Mouse (Mus musculus) thymus, postnatal 0 days (tissue): ENCODE measurements around the gene Hs6st1. TPM values are rescaled to one million over a fixed set of nuclear protein-coding genes. Genes with fewer than 3 reads are reported as not detected.

Source experiments
- DNase-seq: peaks from one replicate; pipeline ENCODE4 v3.0.0-alpha.2; 2015; ENCODE audit warnings: low spot score
- polyA plus RNA-seq: library from polyadenylated mRNA; unstranded; fragments of >200 nt; fragmentation: Nextera tagmentation; extraction: Ambion mirVana; gene quantifications from 2 replicates; pipeline ENCODE4 v1.2.1, GENCODE M21; 2015

Hs6st1 gene
- polyA plus RNA-seq, 1 experiment from 2014 or later: 14.5 TPM

DNA sequence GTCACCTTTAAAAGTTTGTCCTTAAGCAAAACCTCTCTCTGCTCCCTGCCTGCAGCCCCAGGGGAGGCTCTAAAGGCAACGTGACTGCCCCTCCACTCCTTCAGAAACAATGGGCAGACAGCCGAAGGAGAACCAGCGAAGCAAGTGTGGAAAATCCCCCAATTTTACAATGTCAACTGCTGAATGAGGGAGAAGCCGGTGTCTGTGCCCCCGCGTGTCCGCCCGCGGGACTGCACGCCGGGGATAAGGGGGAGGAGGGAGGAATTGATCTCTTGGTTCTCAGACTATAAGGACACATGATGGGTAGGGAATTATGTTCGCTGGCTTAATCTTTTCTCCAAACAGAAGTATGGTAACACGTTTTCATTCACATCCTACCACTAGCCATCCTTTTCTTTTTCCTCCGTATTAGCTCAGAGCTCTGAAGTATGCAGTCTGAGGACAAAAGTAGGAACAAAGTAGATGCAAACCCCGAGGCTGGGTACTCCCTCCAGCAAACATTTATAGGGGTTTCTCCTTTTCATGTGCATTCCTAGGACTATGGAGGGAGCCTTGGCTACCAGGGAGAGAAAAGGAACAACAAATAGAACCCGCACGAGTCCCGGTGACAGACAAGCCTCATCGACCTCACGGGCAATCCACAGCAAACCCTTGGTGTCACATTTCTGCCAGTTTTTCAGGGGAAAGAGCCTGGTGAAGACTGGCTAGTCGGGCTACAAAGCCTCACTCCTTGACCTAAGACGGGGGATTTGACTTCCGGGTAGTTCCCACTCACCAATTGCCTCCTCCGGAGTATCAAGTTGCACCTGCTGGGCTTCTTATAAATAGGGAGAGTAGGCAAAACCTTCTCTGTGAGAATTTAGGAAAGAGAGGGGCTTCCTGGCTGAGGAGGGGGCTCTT, 3.1 kb upstream of the Hs6st1 start:
- DNase-seq: peak; percentile 89

DNA sequence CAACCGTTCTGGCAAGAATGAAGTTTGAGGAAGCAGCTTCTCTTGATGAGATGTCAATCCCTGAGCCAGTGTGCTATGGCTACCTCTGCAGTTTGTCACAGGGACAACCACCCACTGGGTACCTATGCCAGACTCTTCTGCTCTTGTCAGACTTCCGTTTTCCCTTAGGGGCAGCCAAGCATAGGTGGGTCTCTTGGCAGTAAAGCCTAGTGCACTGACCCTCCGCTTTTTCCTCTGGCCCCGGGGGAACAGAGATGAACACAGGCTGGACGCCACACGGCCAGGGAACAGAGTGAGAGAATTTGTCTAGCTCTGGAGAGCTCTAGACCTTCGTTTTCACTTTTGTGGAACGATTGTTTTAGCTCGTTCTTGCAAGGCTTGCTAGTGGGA, 2.4 kb upstream of the Hs6st1 start:
- DNase-seq: no peak

DNA sequence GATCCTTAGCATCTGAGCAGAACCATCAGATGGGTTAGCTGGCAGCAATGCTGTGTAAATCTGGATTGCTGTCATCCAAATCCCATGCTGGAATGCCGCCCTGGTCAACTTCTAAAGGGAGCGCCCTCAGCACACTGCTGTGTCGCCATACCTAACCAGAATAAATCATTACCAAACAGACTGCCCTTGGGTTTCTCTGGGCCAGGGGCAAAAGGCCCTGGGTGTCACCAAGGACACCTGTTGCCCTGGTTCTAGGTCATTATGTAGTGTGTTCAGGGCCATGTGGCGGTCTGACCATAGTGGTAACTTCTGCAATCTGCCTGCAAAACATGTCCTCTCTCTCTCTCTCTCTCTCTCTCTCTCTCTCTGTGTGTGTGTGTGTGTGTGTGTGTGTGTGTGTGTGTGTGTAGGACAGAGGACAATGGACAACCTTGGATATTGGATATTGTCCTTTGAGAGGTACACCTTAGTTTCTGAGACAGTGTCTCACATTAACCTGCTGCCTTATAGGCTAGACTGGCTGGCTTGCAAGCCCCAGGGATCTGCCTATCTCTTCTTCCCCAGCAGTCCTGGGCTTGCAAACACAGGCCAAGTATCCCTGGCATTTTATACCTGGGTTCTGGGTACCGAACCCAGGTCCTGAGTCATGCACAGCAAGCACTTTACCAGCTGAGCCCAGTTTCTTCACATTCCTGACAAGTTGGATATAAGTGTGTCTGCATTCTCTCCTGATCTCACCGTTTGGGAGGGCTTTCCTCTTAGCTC, 1.8 kb upstream of the Hs6st1 start:
- DNase-seq: no peak

DNA sequence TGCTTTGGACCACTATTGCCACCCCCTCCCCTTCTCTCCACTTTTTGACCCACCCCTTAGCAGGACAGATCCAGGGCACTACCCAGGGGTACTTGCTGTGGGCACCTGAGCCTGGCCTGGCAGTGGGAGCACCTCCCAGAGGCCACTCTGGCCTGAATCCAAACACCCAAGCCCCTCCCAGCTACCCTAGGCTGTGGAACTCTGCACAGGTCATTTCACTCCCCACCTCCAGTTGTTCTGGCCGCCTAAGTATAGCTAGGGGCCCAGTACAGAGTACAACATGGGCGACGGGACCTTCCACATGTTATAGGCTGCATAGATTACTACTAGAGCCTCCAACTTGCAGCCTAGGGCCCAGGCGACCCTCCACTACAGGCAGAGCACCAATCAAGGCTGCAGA, 999 bp upstream of the Hs6st1 start:
- DNase-seq: no peak

DNA sequence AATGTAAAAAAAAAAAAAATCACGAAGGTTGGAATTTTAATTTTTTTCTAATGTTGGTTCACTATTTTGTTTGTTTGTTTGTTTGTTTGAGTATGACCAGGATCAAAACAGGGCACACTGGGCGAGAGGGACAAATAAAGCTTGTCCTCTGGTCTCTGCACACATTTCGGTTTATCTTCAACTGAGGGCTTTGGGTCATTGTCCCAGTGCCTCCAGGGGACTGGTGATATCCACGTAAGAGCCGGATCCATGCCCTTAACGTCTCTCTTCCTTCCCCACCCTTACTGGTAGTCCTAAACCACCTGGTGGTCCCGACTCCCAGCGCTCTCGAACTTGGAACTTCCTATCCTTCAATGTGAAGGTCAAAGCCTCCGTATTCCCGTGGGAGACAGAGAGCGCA, 589 bp upstream of the Hs6st1 start:
- DNase-seq: no peak

DNA sequence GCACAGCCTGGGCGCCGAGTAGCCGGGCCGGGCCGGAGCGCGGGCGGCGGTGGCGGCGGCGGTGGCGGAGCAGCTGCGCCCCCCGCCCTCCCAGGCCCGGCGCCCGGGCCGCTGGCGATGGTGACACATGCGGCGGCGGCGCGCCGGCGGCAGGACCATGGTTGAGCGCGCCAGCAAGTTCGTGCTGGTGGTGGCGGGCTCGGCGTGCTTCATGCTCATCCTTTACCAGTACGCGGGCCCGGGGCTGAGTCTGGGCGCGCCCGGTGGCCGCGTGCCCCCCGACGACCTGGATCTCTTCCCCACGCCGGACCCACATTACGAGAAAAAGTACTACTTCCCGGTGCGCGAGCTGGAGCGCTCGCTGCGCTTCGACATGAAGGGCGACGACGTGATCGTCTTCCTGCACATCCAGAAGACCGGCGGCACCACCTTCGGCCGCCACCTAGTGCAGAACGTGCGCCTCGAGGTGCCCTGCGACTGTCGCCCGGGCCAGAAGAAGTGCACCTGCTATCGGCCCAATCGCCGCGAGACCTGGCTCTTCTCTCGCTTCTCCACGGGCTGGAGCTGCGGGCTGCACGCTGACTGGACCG, 426 bp downstream of the Hs6st1 start:
- peak; percentile 62 for DNase-seq

DNA sequence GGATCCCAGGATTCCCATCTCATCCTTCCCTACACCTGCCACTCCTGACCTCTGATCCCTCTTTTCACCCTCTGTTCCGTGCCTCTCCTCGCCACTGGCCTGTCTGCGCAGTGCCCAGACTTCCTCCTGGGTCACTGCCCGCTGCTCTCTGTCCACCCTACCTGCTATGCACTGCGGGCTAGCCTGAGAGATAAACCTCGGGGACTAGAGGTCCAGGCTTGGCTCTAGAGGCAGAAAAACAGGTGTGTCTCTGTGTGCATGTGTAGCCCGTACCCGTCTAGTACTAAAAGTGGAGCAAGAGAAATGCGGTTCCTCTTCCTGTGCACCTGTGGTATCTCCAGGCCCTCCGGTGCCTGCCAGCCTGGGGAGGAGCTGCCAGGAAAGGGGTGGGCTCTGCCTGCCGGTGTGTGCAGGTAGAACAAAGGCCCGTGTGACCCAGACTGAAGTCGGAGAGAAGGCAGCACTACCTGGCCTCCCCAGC, 1.1 kb downstream of the Hs6st1 start:
- DNase-seq: peak; percentile 79

DNA sequence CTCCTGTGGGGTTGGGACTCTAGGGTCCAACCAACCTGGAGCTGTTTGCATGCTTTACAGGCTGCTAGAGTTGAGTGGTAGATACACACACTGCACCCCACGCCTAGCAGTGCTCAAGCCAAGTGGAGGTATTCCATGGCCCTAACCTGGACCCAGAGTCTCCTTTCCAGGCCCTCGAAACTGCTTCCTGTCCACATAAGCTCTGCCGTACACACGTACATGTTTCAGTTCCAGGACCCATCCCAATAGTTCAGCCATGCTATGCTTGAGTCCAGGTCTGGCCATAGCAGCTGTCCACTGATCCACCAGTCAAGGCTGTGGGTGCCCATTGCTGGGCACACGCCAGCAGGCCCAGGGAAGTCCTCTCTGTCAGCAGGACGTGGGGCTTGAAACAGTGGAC, 2.0 kb downstream of the Hs6st1 start:
- no peak for DNase-seq

DNA sequence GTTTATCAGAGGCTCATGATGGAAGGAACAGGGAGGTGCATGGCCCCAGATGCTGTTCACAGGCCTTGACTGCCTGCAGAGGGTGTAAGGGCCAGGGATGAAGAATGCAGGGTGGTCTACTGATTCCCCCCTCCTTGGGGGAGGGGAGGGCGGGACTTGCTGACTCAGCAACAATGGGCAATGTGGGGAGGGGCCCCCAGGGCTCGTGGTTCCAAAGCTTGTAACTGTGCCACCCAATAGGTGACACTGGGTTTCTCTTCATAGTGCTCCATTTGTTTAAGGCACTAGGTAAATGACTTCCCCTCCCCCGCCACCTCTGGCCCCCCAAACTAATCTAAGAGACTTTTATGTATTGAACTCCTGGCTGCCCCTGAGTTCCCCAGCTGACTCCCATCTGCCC, 2.5 kb downstream of the Hs6st1 start:
- peak; percentile 48 for DNase-seq

DNA sequence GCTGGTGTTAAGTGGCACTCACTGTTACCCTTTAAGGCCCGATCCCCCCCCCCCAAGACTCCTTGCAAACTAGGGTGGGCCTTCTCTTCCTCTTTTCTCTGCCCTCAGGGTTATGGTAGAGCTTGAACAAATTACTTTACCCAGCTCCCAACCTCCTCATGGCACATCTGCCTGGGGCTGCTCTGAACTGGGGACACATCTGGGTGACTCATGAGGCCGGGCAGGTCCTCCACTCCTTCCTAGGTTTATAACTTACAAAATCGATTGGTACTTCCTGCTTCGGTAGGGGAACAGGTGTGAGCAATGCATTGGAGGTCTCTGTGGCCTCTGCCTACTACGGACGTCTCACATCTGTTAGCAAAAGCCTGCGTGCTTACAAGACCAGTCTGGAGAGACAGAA, 3.0 kb downstream of the Hs6st1 start:
- DNase-seq: no peak

DNA sequence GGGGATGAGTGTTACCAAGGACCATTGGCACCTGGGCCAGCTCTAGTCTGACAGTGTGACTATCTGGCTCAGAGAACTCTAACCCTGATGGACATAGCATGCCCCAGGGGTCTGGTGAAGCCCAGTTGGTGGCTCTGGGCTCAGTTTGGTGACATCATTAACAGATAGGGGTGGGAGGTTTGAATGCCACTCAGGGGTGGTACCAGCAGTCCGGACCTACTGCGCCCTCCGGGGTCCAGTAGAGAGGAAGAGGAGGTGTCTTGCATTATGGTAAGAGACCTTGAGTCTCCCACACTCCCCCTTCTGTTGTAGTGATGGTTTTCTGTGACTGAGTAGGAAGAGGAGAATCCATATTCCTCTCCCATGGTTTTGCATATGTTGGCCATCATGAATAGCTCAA, 3.4 kb downstream of the Hs6st1 start:
- DNase-seq: no peak

DNA sequence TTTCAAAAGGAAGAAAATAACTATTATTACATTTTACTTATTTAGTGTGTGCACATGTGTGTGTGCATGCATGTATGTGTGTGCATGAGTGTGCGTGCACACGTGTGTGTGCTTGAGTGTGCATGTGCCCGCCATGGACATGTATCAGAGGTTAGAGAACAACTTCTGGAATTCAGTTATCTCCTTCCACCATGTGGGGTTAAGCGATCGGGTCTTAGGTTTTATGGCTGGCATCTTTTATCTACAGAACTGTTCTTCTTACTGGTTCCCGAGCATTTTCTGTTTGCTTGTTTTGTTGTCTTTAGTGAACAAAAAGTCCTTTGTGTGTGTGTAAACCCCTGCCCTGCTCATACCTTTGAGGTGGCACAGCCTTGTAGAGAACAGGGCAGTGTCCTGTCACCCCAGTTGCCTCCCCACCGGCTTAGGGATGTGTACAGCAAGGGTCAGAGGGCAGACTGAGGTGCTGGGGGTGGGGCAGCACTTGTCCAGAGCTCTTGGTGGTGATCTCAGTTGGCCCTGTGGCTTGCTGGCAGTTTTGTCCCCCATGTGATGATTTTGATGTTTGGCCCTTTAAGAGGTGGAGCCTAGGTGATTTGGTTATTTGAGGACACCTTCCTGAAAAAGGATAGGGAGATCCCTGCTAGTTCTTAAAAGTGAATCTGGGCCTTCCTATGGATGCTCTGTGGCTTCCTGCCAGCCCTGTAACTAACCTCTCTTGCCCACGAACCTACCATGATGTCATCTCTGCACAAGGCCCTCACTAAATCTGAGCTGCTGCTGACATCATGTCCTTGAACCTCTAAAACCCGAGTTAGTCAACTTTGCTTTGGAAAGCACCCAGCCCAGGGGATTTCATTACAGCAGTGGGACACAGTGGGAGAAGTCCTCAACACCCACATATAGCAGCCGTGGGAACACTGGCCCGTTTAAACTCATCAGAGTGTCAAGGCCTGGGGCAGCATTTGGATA, 4.7 kb downstream of the Hs6st1 start:
- no peak for DNase-seq

DNA sequence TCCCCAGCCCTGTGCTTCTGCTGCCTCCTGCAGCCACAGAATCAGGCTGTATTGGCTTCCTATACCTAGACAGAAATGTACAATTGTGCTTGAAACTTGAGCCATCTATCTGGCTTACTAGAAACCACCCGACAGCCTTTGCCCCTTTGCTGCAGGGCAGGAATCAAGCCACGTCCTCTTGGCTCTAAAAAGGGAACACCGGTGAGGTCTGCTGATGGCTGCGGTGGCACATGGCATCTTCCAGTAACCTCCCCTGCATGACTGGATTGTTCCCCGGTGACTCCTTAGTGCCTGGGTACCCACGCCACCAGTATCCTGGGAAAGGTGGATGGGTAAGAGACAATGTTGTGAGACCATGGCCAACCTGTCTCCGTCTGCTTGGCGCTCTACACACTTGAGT, 5.4 kb downstream of the Hs6st1 start:
- DNase-seq: no peak

DNA sequence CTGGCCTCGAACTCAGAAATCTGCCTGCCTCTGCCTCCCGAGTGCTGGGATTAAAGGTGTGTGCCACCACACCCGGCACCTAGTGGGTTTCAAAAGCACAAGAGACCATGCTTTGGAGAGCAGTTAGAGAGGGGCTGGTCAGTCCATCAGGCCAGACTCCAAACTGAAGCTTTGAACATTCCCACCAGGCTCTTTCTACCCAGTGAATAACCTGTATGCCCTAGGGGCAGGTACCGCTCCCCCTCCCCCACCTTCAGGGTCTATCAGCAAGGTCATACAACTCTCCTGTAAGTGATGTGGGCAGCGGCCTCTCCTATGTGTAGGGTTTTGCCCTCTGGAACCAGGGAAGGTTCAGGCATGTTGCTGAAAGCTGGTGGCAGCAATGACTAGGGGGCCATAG, 6.0 kb downstream of the Hs6st1 start:
- no peak for DNase-seq

DNA sequence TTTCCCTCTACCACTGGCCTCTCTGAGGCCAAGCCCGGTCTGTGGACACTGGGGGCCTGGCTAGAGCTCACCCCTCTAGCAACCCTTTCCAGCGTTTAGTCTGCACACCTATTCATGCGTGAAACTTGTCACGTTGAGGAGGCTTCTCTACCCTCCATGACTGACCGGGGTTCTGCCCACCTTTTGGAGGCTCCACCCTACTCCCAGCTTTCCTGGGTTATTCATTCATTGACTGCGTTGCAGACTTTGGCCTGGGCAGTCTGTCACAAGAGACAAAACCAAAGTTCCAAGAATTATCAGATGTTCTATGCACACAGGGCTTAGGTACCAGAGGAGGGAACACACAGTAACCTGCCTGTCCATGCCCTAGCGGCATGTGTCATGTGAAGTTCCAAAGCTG, 6.8 kb downstream of the Hs6st1 start:
- DNase-seq: no peak

DNA sequence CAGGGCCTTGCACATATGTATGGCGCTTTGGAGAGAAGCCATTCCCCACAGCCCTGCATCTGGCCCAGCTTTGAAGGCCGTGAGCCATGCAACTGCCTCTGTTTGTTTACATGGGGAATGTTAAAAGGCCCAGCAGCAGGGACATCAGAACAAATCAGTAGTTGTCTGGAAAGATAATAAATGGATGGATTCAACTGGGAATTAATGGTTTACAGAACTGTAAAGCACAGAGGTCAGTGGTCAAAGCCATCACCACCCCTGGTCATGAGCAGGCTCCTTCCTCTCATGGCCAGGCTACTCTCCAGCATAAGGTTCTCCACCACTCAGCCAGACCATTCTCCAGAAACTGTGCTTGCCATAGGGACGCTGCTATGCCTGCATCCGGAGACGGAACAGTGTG, 7.5 kb downstream of the Hs6st1 start:
- DNase-seq: no peak

DNA sequence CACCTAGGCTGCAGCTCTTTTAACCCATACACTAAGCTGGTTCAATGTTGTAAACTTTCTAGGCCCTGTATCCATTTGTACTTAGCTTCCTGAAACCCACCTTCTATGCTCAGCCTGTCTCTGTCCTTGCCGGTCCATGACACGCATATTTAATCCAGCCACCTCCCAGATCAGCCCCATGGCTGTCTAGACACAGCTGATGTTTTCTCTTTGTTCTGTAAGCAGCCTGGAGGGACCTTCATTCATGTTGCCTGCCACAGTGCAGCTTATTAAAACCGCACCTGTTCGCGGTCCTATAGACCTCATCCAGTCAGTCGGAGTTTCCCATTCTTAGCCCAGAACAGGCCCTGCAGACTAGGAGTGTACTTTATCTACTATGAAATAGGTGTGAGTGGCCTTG, 8.9 kb downstream of the Hs6st1 start:
- no peak for DNase-seq

DNA sequence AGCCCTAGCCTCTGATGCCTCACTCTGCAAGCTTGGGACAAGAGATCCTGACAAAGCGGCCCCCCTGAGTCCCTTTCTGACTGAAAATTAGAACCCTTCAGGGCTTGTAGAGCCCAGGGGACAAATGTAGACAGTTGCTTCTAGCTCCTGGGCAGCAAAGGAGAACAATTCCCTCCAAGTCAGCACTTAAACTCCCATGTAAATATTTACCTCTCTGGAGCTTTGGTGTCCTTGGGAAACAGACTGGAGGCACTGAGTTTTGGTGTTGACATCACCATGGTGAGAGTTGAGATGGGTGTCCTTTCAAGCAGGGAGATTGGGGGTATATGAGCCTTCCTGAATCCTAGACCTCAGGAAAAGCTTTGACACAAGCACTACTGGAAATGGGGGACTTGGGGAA, 10.1 kb downstream of the Hs6st1 start:
- no peak for DNase-seq

DNA sequence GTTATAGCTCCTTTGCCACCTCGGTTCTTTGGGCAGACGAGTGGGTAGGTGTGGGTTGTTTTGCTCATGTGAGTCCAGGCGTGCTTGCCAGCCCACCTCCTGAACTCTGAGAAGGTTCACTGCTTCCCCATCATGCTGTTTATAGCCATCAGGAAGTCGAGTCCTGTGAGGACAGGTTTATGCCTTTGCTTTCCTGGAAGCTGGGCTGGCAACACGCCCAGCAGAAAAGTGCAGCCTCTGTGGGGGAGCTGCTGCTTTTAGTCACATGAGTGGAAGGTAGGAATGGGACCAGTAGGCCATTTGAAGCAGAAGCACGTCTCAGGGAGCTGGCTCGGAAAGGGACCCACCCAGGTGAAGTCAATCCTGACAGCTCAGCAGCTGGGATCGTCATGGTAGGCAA, 11.5 kb downstream of the Hs6st1 start:
- no peak for DNase-seq

DNA sequence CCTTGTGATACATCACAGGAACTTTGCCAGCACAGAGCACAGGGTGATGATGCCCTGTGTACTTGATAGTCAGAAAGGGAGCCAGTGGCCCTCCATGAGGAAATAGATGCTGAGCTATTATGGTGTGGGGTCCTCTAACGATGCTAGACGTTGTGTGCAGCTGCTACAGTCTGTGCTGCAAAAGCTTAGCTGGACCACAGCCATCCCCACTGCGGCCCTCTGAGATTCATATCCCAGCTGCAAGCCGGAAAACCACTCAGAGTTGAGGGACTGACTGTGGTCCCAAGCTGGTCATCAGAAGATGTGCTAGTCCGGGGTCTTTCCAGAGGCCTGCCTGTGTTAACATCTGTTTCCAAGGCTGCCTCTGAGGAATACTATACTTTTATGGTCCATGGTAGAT, 12.8 kb downstream of the Hs6st1 start:
- no peak for DNase-seq

DNA sequence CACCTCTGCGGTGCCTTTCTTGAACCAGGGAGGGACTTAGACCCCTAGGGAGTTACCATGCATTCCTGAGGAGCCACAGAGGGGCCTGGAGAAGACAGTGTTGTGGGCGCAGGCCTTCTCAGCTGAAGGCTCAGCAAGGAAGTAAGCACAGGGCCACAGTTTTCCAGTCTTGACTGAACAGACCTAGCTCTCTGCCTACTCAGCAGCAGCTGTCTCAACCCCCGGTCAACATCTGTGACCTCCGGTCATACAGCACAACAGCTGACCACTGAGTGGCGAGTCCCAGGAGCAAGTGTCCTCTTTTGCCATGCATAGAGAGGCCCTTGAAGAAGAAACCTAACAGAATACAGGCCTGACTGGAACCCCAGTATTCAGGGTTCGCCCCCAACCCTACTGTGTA, 14.0 kb downstream of the Hs6st1 start:
- DNase-seq: no peak
